ENCODE assay signal across 8 mouse cellular contexts in genomic region chr7:141131024-141131820, GRCm38 (mm10). TPM values are rescaled to one million over a fixed set of nuclear protein-coding genes. Genes with fewer than 3 reads are reported as not detected.
DNase-seq lines count a peak whose midpoint lies in the region; ATAC-seq and TF ChIP-seq lines count a peak whose summit lies in the region.

No protein-coding gene starts in this region.

- H3K4me3 ChIP-seq in CH12.LX (replicated peaks in 1 of 3; ENCODE audit: low read depth in 2 of 3, low read length in 2 of 3, poor library complexity in 1 of 3) = peak overlapping the region; percentile 72 to 95 (median 92)
- H3K4me3 ChIP-seq in forebrain, embryonic 12.5 days (replicated peaks) = peak overlapping the region; percentile 82
- H3K4me3 ChIP-seq in liver, postnatal 0 days (ENCODE audit: low read depth, low read length) = peak overlapping the region; percentile 86
- H3K4me3 ChIP-seq in neural tube, embryonic 14.5 days (ENCODE audit: low read depth, low read length) = peak overlapping the region; percentile 90

- dilution Hi-C loops in CH12.LX (cut with MboI; ENCODE audit: extremely low pct_ligation_motif_present, extremely low pct_unique_long_range_greater_than_20kb, low sequenced_read_pairs) = no loop called here

- peaks cover 2% of the 10 kb centered on the region for H3K27me3 ChIP-seq in CH12.LX (replicated peaks)
- no peaks in the 10 kb centered on the region for H3K27me3 ChIP-seq in forebrain, embryonic 12.5 days
- no peaks in the 10 kb centered on the region for H3K27me3 ChIP-seq in liver, postnatal 0 days (ENCODE audit: insufficient read depth, low read length)
- H3K27me3 ChIP-seq in neural tube, embryonic 14.5 days (ENCODE audit: control insufficient read depth, insufficient read depth, low read length) = no peaks in the 10 kb centered on the region

- H3K9ac ChIP-seq in CH12.LX (ENCODE audit: insufficient read depth, low read depth) = peak overlapping the region; percentile 94
- peak overlapping the region; percentile 88 for H3K9ac ChIP-seq in forebrain, embryonic 12.5 days
- peak overlapping the region; percentile 85 for H3K9ac ChIP-seq in liver, postnatal 0 days (replicated peaks)
- peak overlapping the region; percentile 89 for H3K9ac ChIP-seq in neural tube, embryonic 14.5 days (replicated peaks; ENCODE audit: low read depth, low read length)

- no peak overlapping the region for H3K27ac ChIP-seq in CH12.LX (ENCODE audit: insufficient read depth, low read depth)
- peak overlapping the region; percentile 74 for H3K27ac ChIP-seq in forebrain, embryonic 12.5 days
- H3K27ac ChIP-seq in liver, postnatal 0 days (ENCODE audit: low read depth) = peak overlapping the region; percentile 87
- peak overlapping the region; percentile 52; the same call in 1 of the 2 replicates for H3K27ac ChIP-seq in neural tube, embryonic 14.5 days (ENCODE audit: low read depth, low read length)

- peak; percentile 85 for DNase-seq in CH12.LX (ENCODE audit: extremely low read depth)
- DNase-seq in c-Kit-positive CD71-positive TER-119-negative erythroid progenitor cells, embryonic 14.5 days (ENCODE audit: low read depth) = peak; percentile 93
- peak; percentile 91 to 92 for DNase-seq in heart, postnatal 10 days
- DNase-seq in large intestine, adult 2 months (ENCODE audit: low read depth, low spot score) = peak; percentile 58
- DNase-seq in liver, postnatal 0 days = peak; percentile 95
- DNase-seq in testis, postnatal 10 days (ENCODE audit: low spot score) = peak; percentile 92

- in situ Hi-C loops in CH12.LX (cut with MboI; ENCODE audit: low pct_ligation_motif_present, low pct_unique_long_range_greater_than_20kb, low sequenced_read_pairs) = loop anchor here (5.0 kb wide), 2 partner anchors 34 to 36 kb away; no protein-coding TSS in a partner anchor

- H3K79me2 ChIP-seq in CH12.LX (replicated peaks; ENCODE audit: control insufficient read depth, extremely low read depth, insufficient read depth, poor library complexity, severe bottlenecking) = 0 out of 2 replicates have a peak, but pooled peaks cover 3% of the 10 kb centered on the region

- no peak for TF ChIP-seq EP300 in CH12.LX (IDR thresholded peaks at IDR 0.05; ENCODE audit: low read length)
- TF ChIP-seq EP300 in liver, postnatal 0 days (IDR thresholded peaks at IDR 0.05; ENCODE audit: low read depth) = peak; percentile 95

- H3K4me1 ChIP-seq in CH12.LX (ENCODE audit: control insufficient read depth in 1 of 2, insufficient read depth in 2 of 2) = peaks cover 3 to 29% of the 10 kb centered on the region in 2 experiments; a peak in 2 of 4 replicates
- H3K4me1 ChIP-seq in forebrain, embryonic 12.5 days = peaks cover 15% of the 10 kb centered on the region
- H3K4me1 ChIP-seq in liver, postnatal 0 days (ENCODE audit: insufficient read depth) = peaks cover 41% of the 10 kb centered on the region
- peaks cover 11% of the 10 kb centered on the region; the same call in 1 of the 2 replicates for H3K4me1 ChIP-seq in neural tube, embryonic 14.5 days (ENCODE audit: control insufficient read depth, insufficient read depth, low read length)

- no peaks in the 10 kb centered on the region for H3K9me3 ChIP-seq in CH12.LX (replicated peaks; ENCODE audit: low read length)
- no peaks in the 10 kb centered on the region for H3K9me3 ChIP-seq in forebrain, embryonic 12.5 days
- H3K9me3 ChIP-seq in liver, postnatal 0 days (ENCODE audit: low read length) = no peaks in the 10 kb centered on the region
- H3K9me3 ChIP-seq in neural tube, embryonic 14.5 days (ENCODE audit: control insufficient read depth, low read length) = no peaks in the 10 kb centered on the region

- intact Hi-C loops in heart, postnatal 10 days (cut with DNase I) = loop anchor here (2.0 kb wide), 1 partner anchor 42 kb away; the partner anchor contains the start of gene Rnh1

- ATAC-seq in forebrain, embryonic 12.5 days (ENCODE audit: low FRiP score) = peak; percentile 99
- peak; percentile 92 for ATAC-seq in liver, postnatal 0 days
- ATAC-seq in neural tube, embryonic 14.5 days (ENCODE audit: low read depth) = peak; percentile 99

- H3K36me3 ChIP-seq in CH12.LX (replicated peaks in 1 of 2; ENCODE audit: control insufficient read depth in 1 of 2, insufficient read depth in 1 of 2, low read length in 1 of 2) = peaks cover 13 to 22% of the 10 kb centered on the region in 2 experiments
- H3K36me3 ChIP-seq in forebrain, embryonic 12.5 days (replicated peaks) = peaks cover 13% of the 10 kb centered on the region
- H3K36me3 ChIP-seq in liver, postnatal 0 days (replicated peaks; ENCODE audit: insufficient read depth, low read length) = peaks cover 25% of the 10 kb centered on the region
- peaks cover 11% of the 10 kb centered on the region; the same call in 1 of the 2 replicates for H3K36me3 ChIP-seq in neural tube, embryonic 14.5 days (ENCODE audit: control insufficient read depth, insufficient read depth, low read length)

- peak; percentile 73 for TF ChIP-seq POLR2A in CH12.LX (IDR thresholded peaks at IDR 0.05; ENCODE audit: low read depth, low read length)

- no peak for TF ChIP-seq RAD21 in CH12.LX (IDR thresholded peaks at IDR 0.05; ENCODE audit: low read depth, low read length)

- peak overlapping the region; percentile 82 for H3K4me2 ChIP-seq in CH12.LX (ENCODE audit: insufficient read depth, low read depth, poor library complexity, severe bottlenecking)
- H3K4me2 ChIP-seq in forebrain, embryonic 12.5 days = peak overlapping the region; percentile 82
- H3K4me2 ChIP-seq in liver, postnatal 0 days (ENCODE audit: low read depth, low read length) = peak overlapping the region; percentile 79
- H3K4me2 ChIP-seq in neural tube, embryonic 14.5 days (ENCODE audit: low read depth, low read length) = peak overlapping the region; percentile 77

- WGBS in forebrain, embryonic 12.5 days = under 1% methylated on average over 59 of the region's 59 CpGs
- WGBS in large intestine, adult 2 months = under 1% methylated on average over 59 of the region's 59 CpGs
- WGBS in liver, postnatal 0 days (ENCODE audit: insufficient replicate concordance) = under 1% methylated on average over 59 of the region's 59 CpGs
- under 1% methylated on average over 58 of the region's 59 CpGs for WGBS in neural tube, embryonic 14.5 days

- TF ChIP-seq CTCF in CH12.LX (conservative IDR thresholded peaks at IDR 0.05 in 1 of 2, IDR thresholded peaks at IDR 0.05 in 1 of 2; ENCODE audit: low read depth in 2 of 2, low read length in 2 of 2) = no peak
- no peak for TF ChIP-seq CTCF in liver, postnatal 0 days (IDR thresholded peaks at IDR 0.05; ENCODE audit: low read depth)

TF ChIP-seq in CH12.LX, 34 proteins besides CTCF, POLR2A, EP300 and RAD21 (continues in another document):
- TF ChIP-seq ELF1 (IDR thresholded peaks at IDR 0.05; ENCODE audit: low read depth, low read length) = no peak
- no peak for TF ChIP-seq SMC3 (IDR thresholded peaks at IDR 0.05; ENCODE audit: low read depth, low read length)

RNA-seq across cellular contexts. Expression of gene Ptdss2, which starts 9.0 kb away (rescaled TPM):
- total RNA-seq in CH12.LX (2012; rRNA removed) (10.6 and 12.0 TPM in 2 replicates), CH12.LX (2014; rRNA removed) (2.5 and 2.9 TPM in 2 replicates)
- 22.9 and 33.5 TPM in 2 replicates for polyA plus RNA-seq in CH12.LX (2012; ENCODE audit: insufficient read length, low read depth)
- polyA plus RNA-seq in forebrain, embryonic 12.5 days (2016; fragmentation: Nextera tagmentation; extraction: Ambion mirVana) = 63.5 and 64.9 TPM in 2 replicates
- 10 to 100 TPM; 37.4 to 45.9 TPM for total RNA-seq in heart, postnatal 10 days (2021)
- 23.6 and 28.1 TPM in 2 replicates for polyA plus RNA-seq in large intestine, adult 2 months (2012; rRNA removed)
- polyA plus RNA-seq in liver, postnatal 0 days (2015; fragmentation: Nextera tagmentation; extraction: Ambion mirVana) = 57.9 and 71.0 TPM in 2 replicates
- 71.7 and 80.8 TPM in 2 replicates for polyA plus RNA-seq in neural tube, embryonic 14.5 days (2014; fragmentation: Nextera tagmentation; extraction: Ambion mirVana)

RNA-seq across cellular contexts. Expression of gene Ano9, which starts 13.6 kb away (rescaled TPM):
- total RNA-seq in CH12.LX (2012; rRNA removed) (0.04 TPM in 2 replicates), CH12.LX (2014; rRNA removed) (not detected in 2 replicates)
- polyA plus RNA-seq in CH12.LX (2012; ENCODE audit: insufficient read length, low read depth) = not detected in 2 replicates
- 0.31 and 0.37 TPM in 2 replicates for polyA plus RNA-seq in forebrain, embryonic 12.5 days (2016; fragmentation: Nextera tagmentation; extraction: Ambion mirVana)
- total RNA-seq in heart, postnatal 10 days (2021) = under 1 TPM; 0.10 to 0.14 TPM
- polyA plus RNA-seq in large intestine, adult 2 months (2012; rRNA removed) = 143 and 205 TPM in 2 replicates
- 1.4 and 1.8 TPM in 2 replicates for polyA plus RNA-seq in liver, postnatal 0 days (2015; fragmentation: Nextera tagmentation; extraction: Ambion mirVana)
- 0.14 and 0.63 TPM in 2 replicates for polyA plus RNA-seq in neural tube, embryonic 14.5 days (2014; fragmentation: Nextera tagmentation; extraction: Ambion mirVana)

RNA-seq across cellular contexts. Expression of gene Sigirr, which starts 30.9 kb away (rescaled TPM):
- total RNA-seq in CH12.LX (2012; rRNA removed) = 12.9 and 19.2 TPM in 2 replicates
- 13.2 and 15.6 TPM in 2 replicates for total RNA-seq in CH12.LX (2014; rRNA removed)
- 15.2 and 16.1 TPM in 2 replicates for polyA plus RNA-seq in CH12.LX (2012; ENCODE audit: insufficient read length, low read depth)
- polyA plus RNA-seq in forebrain, embryonic 12.5 days (2016; fragmentation: Nextera tagmentation; extraction: Ambion mirVana) = 1.3 and 1.5 TPM in 2 replicates
- total RNA-seq in heart, postnatal 10 days (2021) = 1 to 10 TPM; 6.7 to 8.2 TPM
- 41.3 and 41.8 TPM in 2 replicates for polyA plus RNA-seq in large intestine, adult 2 months (2012; rRNA removed)
- 18.0 and 20.1 TPM in 2 replicates for polyA plus RNA-seq in liver, postnatal 0 days (2015; fragmentation: Nextera tagmentation; extraction: Ambion mirVana)
- 1.2 and 2.2 TPM in 2 replicates for polyA plus RNA-seq in neural tube, embryonic 14.5 days (2014; fragmentation: Nextera tagmentation; extraction: Ambion mirVana)

RNA-seq across cellular contexts. Expression of gene Rnh1, which starts 41.4 kb away (rescaled TPM):
- 133 and 137 TPM in 2 replicates for total RNA-seq in CH12.LX (2012; rRNA removed)
- 84.7 and 91.0 TPM in 2 replicates for total RNA-seq in CH12.LX (2014; rRNA removed)
- polyA plus RNA-seq in CH12.LX (2012; ENCODE audit: insufficient read length, low read depth) = 95.5 and 103 TPM in 2 replicates
- 47.2 and 49.7 TPM in 2 replicates for polyA plus RNA-seq in forebrain, embryonic 12.5 days (2016; fragmentation: Nextera tagmentation; extraction: Ambion mirVana)
- 10 to 100 TPM; 72.9 to 75.3 TPM for total RNA-seq in heart, postnatal 10 days (2021)
- polyA plus RNA-seq in large intestine, adult 2 months (2012; rRNA removed) = 146 and 149 TPM in 2 replicates
- polyA plus RNA-seq in liver, postnatal 0 days (2015; fragmentation: Nextera tagmentation; extraction: Ambion mirVana) = 55.2 and 55.7 TPM in 2 replicates
- 45.3 and 54.3 TPM in 2 replicates for polyA plus RNA-seq in neural tube, embryonic 14.5 days (2014; fragmentation: Nextera tagmentation; extraction: Ambion mirVana)

RNA-seq across cellular contexts. Expression of gene Pkp3, which starts 53.2 kb away (rescaled TPM):
- total RNA-seq in CH12.LX (2012; rRNA removed) = 52.8 and 63.1 TPM in 2 replicates
- 23.9 and 25.3 TPM in 2 replicates for total RNA-seq in CH12.LX (2014; rRNA removed)
- polyA plus RNA-seq in CH12.LX (2012; ENCODE audit: insufficient read length, low read depth) = 37.8 and 38.0 TPM in 2 replicates
- 1.3 and 1.5 TPM in 2 replicates for polyA plus RNA-seq in forebrain, embryonic 12.5 days (2016; fragmentation: Nextera tagmentation; extraction: Ambion mirVana)
- total RNA-seq in heart, postnatal 10 days (2021) = under 1 TPM in 1 of 2 experiments, not detected in 1; 0.24 TPM
- 101 and 143 TPM in 2 replicates for polyA plus RNA-seq in large intestine, adult 2 months (2012; rRNA removed)
- polyA plus RNA-seq in liver, postnatal 0 days (2015; fragmentation: Nextera tagmentation; extraction: Ambion mirVana) = 1.4 and 1.5 TPM in 2 replicates
- polyA plus RNA-seq in neural tube, embryonic 14.5 days (2014; fragmentation: Nextera tagmentation; extraction: Ambion mirVana) = not detected in 2 replicates

Comparison
In these comparisons a context has a peak if more than half of its experiments do, and no peak if none do; other contexts are left out.
1. RNA of gene Ano9, which starts 13.6 kb away (polyA plus RNA-seq): 143 to 205 TPM in large intestine, adult 2 months; 1.4 to 1.8 TPM in liver, postnatal 0 days, 0.14 to 0.63 TPM in neural tube, embryonic 14.5 days, 0.31 to 0.37 TPM in forebrain, embryonic 12.5 days and not detected in CH12.LX; every median in the first group is over 10 times any median in the second.
2. Peak in every context shown above with its lines, with median percentiles within 50 percentile points of each other: DNase-seq, H3K4me2 ChIP-seq, H3K4me3 ChIP-seq, H3K9ac ChIP-seq and ATAC-seq.